Mouse (Mus musculus) liver, postnatal 0 days (tissue): ENCODE measurements at regions not wholly inside any gene's neighbourhood (a gene's known extent, or its start where the extent isn't known, plus 50 kb on each side); places are given as distances from the start of the nearest gene placed in this dataset.

Source experiments
- CTCF ChIP-seq: sonication (generic); IDR thresholded peaks from 2 replicates; pipeline ENCODE4 v1.5.1; 2016; ENCODE audit warnings: antibody characterized with exemption, low read depth
- EP300 ChIP-seq: IDR thresholded peaks from 2 replicates; pipeline ENCODE4 v1.6.1; 2016; ENCODE audit warnings: antibody characterized with exemption, low read depth, mild to moderate bottlenecking

GRCm38 (mm10) chr6:103307250-103307580 is 203.2 kb upstream of the Chl1 start:
- TF ChIP-seq CTCF (no peak), EP300 (no peak)
